Comparison of ENCODE assay signal across 29 mouse cellular contexts in the genomic region with DNA sequence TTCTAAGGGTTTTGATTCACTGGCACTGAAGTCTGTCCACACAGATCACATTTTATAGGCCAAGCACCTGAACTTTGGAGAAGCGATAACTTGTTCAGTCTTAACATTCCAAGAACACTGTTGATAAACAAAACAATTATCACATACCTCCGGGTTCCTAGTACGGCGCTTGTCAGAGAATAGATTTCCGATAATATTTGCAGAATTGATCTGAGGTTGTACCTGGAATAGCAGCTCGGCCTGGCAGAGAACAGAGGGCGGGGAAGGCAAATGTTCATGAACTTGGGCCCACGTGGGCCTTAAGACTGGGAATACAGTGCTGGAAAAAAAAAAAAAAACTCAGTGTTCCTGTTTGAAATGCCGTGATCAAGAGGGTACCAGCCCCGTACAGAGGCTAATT.
"Had no signal": no experiment of that assay in that cellular context is flagged by ENCODE, and none has a peak within 500 bp of the region (broad histone marks: within the 10 kb centered on the region; RNA-seq: fewer than 3 reads in every experiment).

No protein-coding gene starts in this region.

- DNase-seq: left cerebral cortex, postnatal 4 days; liver, embryonic 13.5 days; lung, adult 18-20 months; lung, adult 2 months; lung, embryonic 14.5 days; lung, postnatal 10 days; lung, postnatal 14 days; lung, postnatal 36 days; lung, postnatal 4 days; midbrain, embryonic 14.5 days had no signal

- H3K4me2 ChIP-seq: limb, embryonic 12.5 days; limb, embryonic 13.5 days; limb, embryonic 15.5 days; liver, embryonic 12.5 days; liver, embryonic 13.5 days; liver, embryonic 15.5 days; lung, embryonic 14.5 days; lung, embryonic 15.5 days; midbrain, embryonic 11.5 days; midbrain, embryonic 12.5 days; midbrain, embryonic 13.5 days; midbrain, embryonic 15.5 days had no signal

- H3K27ac ChIP-seq: left cerebral cortex, adult 2 months; limb, embryonic 10.5 days; limb, embryonic 12.5 days; limb, embryonic 13.5 days; limb, embryonic 15.5 days; liver, embryonic 12.5 days; liver, embryonic 13.5 days; liver, embryonic 14.5 days; liver, embryonic 15.5 days; lung, embryonic 15.5 days; macrophage; midbrain, embryonic 10.5 days; midbrain, embryonic 12.5 days; midbrain, embryonic 13.5 days; midbrain, embryonic 15.5 days had no signal

- H3K4me3 ChIP-seq: left cerebral cortex, adult 2 months; limb, embryonic 10.5 days; limb, embryonic 12.5 days; limb, embryonic 13.5 days; limb, embryonic 15.5 days; liver, embryonic 12.5 days; liver, embryonic 13.5 days; liver, embryonic 15.5 days; lung, embryonic 15.5 days; megakaryocyte, embryonic 14.5 days; midbrain, embryonic 10.5 days; midbrain, embryonic 12.5 days; midbrain, embryonic 13.5 days; midbrain, embryonic 15.5 days; myocyte had no signal

- H3K36me3 ChIP-seq: limb, embryonic 10.5 days; limb, embryonic 12.5 days; limb, embryonic 13.5 days; limb, embryonic 15.5 days; liver, embryonic 12.5 days; liver, embryonic 13.5 days; liver, embryonic 15.5 days; lung, embryonic 15.5 days; midbrain, embryonic 10.5 days; midbrain, embryonic 12.5 days; midbrain, embryonic 13.5 days; midbrain, embryonic 15.5 days had no signal

- H3K27me3 ChIP-seq: limb, embryonic 13.5 days; limb, embryonic 15.5 days; liver, embryonic 13.5 days; liver, embryonic 15.5 days; lung, embryonic 15.5 days; midbrain, embryonic 12.5 days; midbrain, embryonic 13.5 days; midbrain, embryonic 15.5 days had no signal

- ATAC-seq: liver, embryonic 12.5 days; lung, postnatal 0 days; midbrain, embryonic 13.5 days; midbrain, embryonic 15.5 days; midbrain, embryonic 16.5 days had no signal

- H3K9me3 ChIP-seq: limb, embryonic 10.5 days; limb, embryonic 12.5 days; limb, embryonic 13.5 days; limb, embryonic 15.5 days; liver, embryonic 12.5 days; liver, embryonic 13.5 days; liver, embryonic 15.5 days; lung, embryonic 15.5 days; megakaryocyte, embryonic 14.5 days; midbrain, embryonic 10.5 days; midbrain, embryonic 12.5 days; midbrain, embryonic 13.5 days; midbrain, embryonic 15.5 days had no signal

- H3K4me1 ChIP-seq: limb, embryonic 10.5 days; limb, embryonic 12.5 days; limb, embryonic 13.5 days; limb, embryonic 15.5 days; liver, embryonic 12.5 days; liver, embryonic 13.5 days; liver, embryonic 15.5 days; lung, embryonic 15.5 days; megakaryocyte, embryonic 14.5 days; midbrain, embryonic 10.5 days; midbrain, embryonic 12.5 days; midbrain, embryonic 13.5 days; midbrain, embryonic 15.5 days had no signal

- H3K9ac ChIP-seq: limb, embryonic 12.5 days; limb, embryonic 13.5 days; limb, embryonic 15.5 days; liver, embryonic 12.5 days; liver, embryonic 13.5 days; liver, embryonic 14.5 days; liver, embryonic 15.5 days; lung, embryonic 14.5 days; lung, embryonic 15.5 days; midbrain, embryonic 12.5 days; midbrain, embryonic 13.5 days; midbrain, embryonic 15.5 days had no signal
